Mouse (Mus musculus): ENCODE data around the gene Wdr43.

Wdr43 gene

GRCm38 (mm10) chr17:71705550-71706480 is 90.1 kb downstream of the Wdr43 start:
- DNase-seq (ENCODE audit: low spot score): no peak

DNA sequence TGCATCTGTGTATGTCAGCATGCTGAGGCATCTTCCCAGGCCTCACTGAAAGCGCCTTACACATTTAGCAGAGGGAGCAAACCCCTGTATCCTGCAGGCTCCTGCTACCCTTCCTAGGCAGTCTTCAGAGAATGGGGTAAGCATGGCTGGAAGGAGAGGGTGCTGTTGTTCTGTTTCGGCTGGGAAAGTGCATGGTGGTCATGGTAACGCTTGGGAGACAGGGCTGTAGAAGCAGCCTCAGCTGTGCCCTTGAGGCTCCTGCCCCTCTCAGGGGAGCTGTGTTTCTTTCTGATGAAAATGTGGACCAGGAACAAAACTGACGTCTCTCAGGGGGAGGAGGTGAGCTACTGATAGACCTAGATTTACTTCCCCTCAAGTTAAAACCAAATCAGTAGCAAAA is 92.0 kb downstream of the Wdr43 start:
- DNase-seq (ENCODE audit: low spot score): no peak
